ENCODE assay signal across 25 mouse cellular contexts in genomic region chr10:87761528-87762030, GRCm38 (mm10).
A peak's percentile ranks its signal among the peaks of the same experiment; 100 is the strongest.
DNase-seq lines count a peak whose midpoint lies in the region; ATAC-seq and TF ChIP-seq lines count a peak whose summit lies in the region.
"Had no signal": no experiment of that assay in that cellular context is flagged by ENCODE, and none has a peak within 500 bp of the region (broad histone marks: within the 10 kb centered on the region; RNA-seq: fewer than 3 reads in every experiment).

No protein-coding gene starts in this region.

- H3K27ac ChIP-seq in embryonic facial prominence, embryonic 14.5 days (replicated peaks; ENCODE audit: low read depth, low read length) = no peak overlapping the region
- H3K27ac ChIP-seq in embryonic facial prominence, embryonic 10.5 days (replicated peaks) = no peak overlapping the region
- H3K27ac ChIP-seq in kidney, embryonic 14.5 days (ENCODE audit: low read depth, low read length) = no peak overlapping the region
- H3K27ac ChIP-seq in kidney, adult 2 months (ENCODE audit: insufficient read depth, low read depth, low read length) = no peak overlapping the region
- H3K27ac ChIP-seq in kidney, embryonic 16.5 days (ENCODE audit: low read length) = peak overlapping the region; percentile 76
- no peak overlapping the region for H3K27ac ChIP-seq in limb, embryonic 14.5 days (replicated peaks; ENCODE audit: low read depth, low read length)
- no peak overlapping the region for H3K27ac ChIP-seq in limb, embryonic 10.5 days
- H3K27ac ChIP-seq: embryonic facial prominence, embryonic 13.5 days; forebrain, embryonic 13.5 days; forebrain, embryonic 15.5 days had no signal

- H3K4me1 ChIP-seq in embryonic facial prominence, embryonic 14.5 days (ENCODE audit: control insufficient read depth, insufficient read depth, low read length) = peaks cover 8% of the 10 kb centered on the region; the same call in 1 of the 2 replicates
- no peaks in the 10 kb centered on the region for H3K4me1 ChIP-seq in embryonic facial prominence, embryonic 10.5 days
- no peaks in the 10 kb centered on the region for H3K4me1 ChIP-seq in kidney, embryonic 14.5 days (ENCODE audit: control insufficient read depth, insufficient read depth, low read length)
- no peaks in the 10 kb centered on the region for H3K4me1 ChIP-seq in kidney, adult 2 months (ENCODE audit: control insufficient read depth, insufficient read depth, low read length)
- no peaks in the 10 kb centered on the region; the same call in 1 of the 2 replicates for H3K4me1 ChIP-seq in kidney, embryonic 16.5 days (ENCODE audit: insufficient read depth, low read length)
- H3K4me1 ChIP-seq in limb, embryonic 14.5 days (ENCODE audit: control insufficient read depth, insufficient read depth, low read length) = no peaks in the 10 kb centered on the region
- H3K4me1 ChIP-seq in limb, embryonic 10.5 days = no peaks in the 10 kb centered on the region
- H3K4me1 ChIP-seq: forebrain, embryonic 13.5 days; forebrain, embryonic 15.5 days had no signal

- WGBS in embryonic facial prominence, embryonic 14.5 days = 62% methylated on average over 5 of the region's 5 CpGs
- 85% methylated on average over 5 of the region's 5 CpGs for WGBS in embryonic facial prominence, embryonic 10.5 days
- WGBS in kidney, embryonic 14.5 days = 53% methylated on average over 5 of the region's 5 CpGs
- WGBS in kidney, adult 2 months = 60% methylated on average over 5 of the region's 5 CpGs
- WGBS in kidney, embryonic 16.5 days = 45% methylated on average over 5 of the region's 5 CpGs
- WGBS in limb, embryonic 14.5 days = 77% methylated on average over 5 of the region's 5 CpGs
- 89% methylated on average over 5 of the region's 5 CpGs for WGBS in limb, embryonic 10.5 days

- DNase-seq in embryonic facial prominence, embryonic 14.5 days (ENCODE audit: low spot score) = peak; percentile 59
- DNase-seq in embryonic facial prominence, embryonic 10.5 days (ENCODE audit: low spot score) = no peak
- DNase-seq in kidney, adult 2 months = no peak
- no peak for DNase-seq in kidney, postnatal 10 days
- peak; percentile 8 for DNase-seq in limb, embryonic 14.5 days (ENCODE audit: low spot score)
- DNase-seq in limb, embryonic 10.5 days (ENCODE audit: low spot score) = no peak
- DNase-seq: adrenal gland, adult 8-10 months; adrenal gland, postnatal 14 days; adrenal gland, postnatal 36 days; B cell, adult 2 months; cerebellum, adult 11-12 months; cerebellum, adult 2 months; cerebellum, adult 9-10 months; cerebellum, postnatal 10 days; cerebellum, postnatal 25 days had no signal

- no peak for ATAC-seq in embryonic facial prominence, embryonic 14.5 days (ENCODE audit: low read depth)
- peak; percentile 39; the same call in 1 of the 2 replicates for ATAC-seq in kidney, embryonic 14.5 days (ENCODE audit: low FRiP score, low TSS enrichment)
- peak; percentile 61; the same call in 1 of the 2 replicates for ATAC-seq in kidney, embryonic 16.5 days (ENCODE audit: low FRiP score, low TSS enrichment)
- no peak for ATAC-seq in limb, embryonic 14.5 days (ENCODE audit: low FRiP score, low read depth)
- ATAC-seq: activated CD4-positive, CD25-positive, alpha-beta regulatory T cell, adult 4 months; CD4-positive, CD25-positive, alpha-beta regulatory T cell, adult 4 months; forebrain, embryonic 13.5 days; forebrain, embryonic 15.5 days; Patski had no signal

- H3K9me3 ChIP-seq in embryonic facial prominence, embryonic 14.5 days (ENCODE audit: control insufficient read depth, low read length) = no peaks in the 10 kb centered on the region
- no peaks in the 10 kb centered on the region for H3K9me3 ChIP-seq in embryonic facial prominence, embryonic 10.5 days
- no peaks in the 10 kb centered on the region for H3K9me3 ChIP-seq in kidney, embryonic 14.5 days (ENCODE audit: control insufficient read depth, low read length)
- no peaks in the 10 kb centered on the region for H3K9me3 ChIP-seq in kidney, embryonic 16.5 days (ENCODE audit: low read length)
- H3K9me3 ChIP-seq in limb, embryonic 14.5 days (ENCODE audit: control insufficient read depth, low read length) = no peaks in the 10 kb centered on the region
- no peaks in the 10 kb centered on the region for H3K9me3 ChIP-seq in limb, embryonic 10.5 days (replicated peaks)
- H3K9me3 ChIP-seq: embryonic facial prominence, embryonic 13.5 days; forebrain, embryonic 13.5 days; forebrain, embryonic 15.5 days; G1E had no signal

- no peaks in the 10 kb centered on the region for H3K36me3 ChIP-seq in embryonic facial prominence, embryonic 14.5 days (ENCODE audit: control insufficient read depth, insufficient read depth, low read length)
- H3K36me3 ChIP-seq in embryonic facial prominence, embryonic 10.5 days (replicated peaks) = no peaks in the 10 kb centered on the region
- no peaks in the 10 kb centered on the region for H3K36me3 ChIP-seq in kidney, embryonic 14.5 days (ENCODE audit: control insufficient read depth, insufficient read depth, low read length)
- H3K36me3 ChIP-seq in kidney, adult 2 months (ENCODE audit: control insufficient read depth, insufficient read depth, low read length) = no peaks in the 10 kb centered on the region
- no peaks in the 10 kb centered on the region for H3K36me3 ChIP-seq in kidney, embryonic 16.5 days (ENCODE audit: insufficient read depth, low read length)
- H3K36me3 ChIP-seq in limb, embryonic 14.5 days (ENCODE audit: control insufficient read depth, insufficient read depth, low read length) = no peaks in the 10 kb centered on the region
- H3K36me3 ChIP-seq in limb, embryonic 10.5 days = no peaks in the 10 kb centered on the region
- H3K36me3 ChIP-seq: embryonic facial prominence, embryonic 13.5 days; forebrain, embryonic 15.5 days; G1E had no signal

- TF ChIP-seq CTCF in kidney, adult 2 months (conservative IDR thresholded peaks at IDR 0.05; ENCODE audit: insufficient read depth, insufficient read length, low read depth, low read length) = no peak

- no peak overlapping the region for H3K4me3 ChIP-seq in embryonic facial prominence, embryonic 14.5 days (ENCODE audit: low read depth, low read length)
- no peak overlapping the region for H3K4me3 ChIP-seq in embryonic facial prominence, embryonic 10.5 days
- no peak overlapping the region for H3K4me3 ChIP-seq in kidney, embryonic 14.5 days (ENCODE audit: low read length)
- H3K4me3 ChIP-seq in kidney, adult 2 months (ENCODE audit: insufficient read depth, low read depth, low read length) = no peak overlapping the region
- no peak overlapping the region for H3K4me3 ChIP-seq in kidney, embryonic 16.5 days (ENCODE audit: low read length)
- no peak overlapping the region for H3K4me3 ChIP-seq in limb, embryonic 14.5 days (replicated peaks; ENCODE audit: low read length)
- no peak overlapping the region for H3K4me3 ChIP-seq in limb, embryonic 10.5 days
- H3K4me3 ChIP-seq: embryonic facial prominence, embryonic 13.5 days; forebrain, embryonic 13.5 days; forebrain, embryonic 15.5 days had no signal

- H3K4me2 ChIP-seq in embryonic facial prominence, embryonic 14.5 days (ENCODE audit: low read depth, low read length) = no peak overlapping the region
- no peak overlapping the region for H3K4me2 ChIP-seq in kidney, embryonic 14.5 days (replicated peaks; ENCODE audit: low read depth, low read length)
- no peak overlapping the region for H3K4me2 ChIP-seq in kidney, embryonic 16.5 days (replicated peaks; ENCODE audit: low read depth, low read length)
- no peak overlapping the region for H3K4me2 ChIP-seq in limb, embryonic 14.5 days (replicated peaks; ENCODE audit: low read depth, low read length, severe bottlenecking)
- H3K4me2 ChIP-seq: embryonic facial prominence, embryonic 13.5 days; forebrain, embryonic 13.5 days; forebrain, embryonic 15.5 days had no signal

- no peak overlapping the region for H3K9ac ChIP-seq in embryonic facial prominence, embryonic 14.5 days (ENCODE audit: low read depth, low read length)
- H3K9ac ChIP-seq in kidney, embryonic 14.5 days (ENCODE audit: low read depth, low read length) = no peak overlapping the region
- no peak overlapping the region for H3K9ac ChIP-seq in kidney, embryonic 16.5 days (replicated peaks; ENCODE audit: low read length)
- H3K9ac ChIP-seq in limb, embryonic 14.5 days (ENCODE audit: low read depth, low read length, severe bottlenecking) = no peak overlapping the region
- H3K9ac ChIP-seq: embryonic facial prominence, embryonic 13.5 days; forebrain, embryonic 13.5 days; forebrain, embryonic 15.5 days had no signal

- no peak for TF ChIP-seq POLR2A in kidney, adult 2 months (IDR thresholded peaks at IDR 0.05; ENCODE audit: low read depth, low read length)
- no peak for TF ChIP-seq POLR2A in limb, embryonic 14.5 days (IDR thresholded peaks at IDR 0.05; ENCODE audit: borderline replicate concordance, extremely low read depth, insufficient read depth, insufficient read length)

- H3K27me3 ChIP-seq in embryonic facial prominence, embryonic 14.5 days (replicated peaks; ENCODE audit: control insufficient read depth, insufficient read depth, low read length) = no peaks in the 10 kb centered on the region
- no peaks in the 10 kb centered on the region for H3K27me3 ChIP-seq in embryonic facial prominence, embryonic 10.5 days (replicated peaks; ENCODE audit: low read depth, poor library complexity, severe bottlenecking)
- no peaks in the 10 kb centered on the region for H3K27me3 ChIP-seq in kidney, embryonic 14.5 days (ENCODE audit: control insufficient read depth, insufficient read depth, low read length)
- H3K27me3 ChIP-seq in kidney, adult 2 months (replicated peaks; ENCODE audit: control insufficient read depth, insufficient read depth, low read length) = no peaks in the 10 kb centered on the region
- H3K27me3 ChIP-seq in kidney, embryonic 16.5 days (ENCODE audit: insufficient read depth, low read length) = no peaks in the 10 kb centered on the region
- H3K27me3 ChIP-seq in limb, embryonic 14.5 days (ENCODE audit: control insufficient read depth, insufficient read depth, low read length) = no peaks in the 10 kb centered on the region
- no peaks in the 10 kb centered on the region for H3K27me3 ChIP-seq in limb, embryonic 10.5 days (ENCODE audit: low read depth, poor library complexity, severe bottlenecking)
- H3K27me3 ChIP-seq: CH12.LX; embryonic facial prominence, embryonic 13.5 days; forebrain, embryonic 13.5 days; forebrain, embryonic 15.5 days; Patski had no signal

Comparison
In these comparisons a context has a peak if more than half of its experiments do, and no peak if none do; other contexts are left out.
1. DNase-seq: peak in embryonic facial prominence, embryonic 14.5 days (single experiment) and limb, embryonic 14.5 days (single experiment); none in embryonic facial prominence, embryonic 10.5 days (single experiment), kidney, adult 2 months (single experiment), kidney, postnatal 10 days (single experiment) and limb, embryonic 10.5 days (single experiment).
2. ATAC-seq: peak in kidney, embryonic 14.5 days (single experiment) and kidney, embryonic 16.5 days (single experiment); none in embryonic facial prominence, embryonic 14.5 days (single experiment) and limb, embryonic 14.5 days (single experiment).